Mouse (Mus musculus) neural tube, embryonic 11.5 days (tissue): ENCODE measurements around the gene 2810021J22Rik. TPM values are rescaled to one million over a fixed set of nuclear protein-coding genes. Genes with fewer than 3 reads are reported as not detected.

Source experiments
- ATAC-seq: fragments of 200-750 bp; cut with Nextera tagmentation; 2 replicates; pipeline ENCODE4 v1.8.0; 2017; ENCODE audit warnings: moderate number of reproducible peaks, mild to moderate bottlenecking, moderate TSS enrichment, moderate library complexity; ENCODE audit not compliant: insufficient read depth, low FRiP score, low TSS enrichment
- DNase-seq: peaks from one replicate; pipeline ENCODE4 v3.0.0-alpha.2; 2015; ENCODE audit warnings: low spot score
- H3K27ac ChIP-seq: fragments of 300-500 bp; sonication (generic); 2 replicates; pipeline ENCODE4 v1.5.1; 2014; ENCODE audit warnings: low read depth, mild to moderate bottlenecking, low read length
- H3K27me3 ChIP-seq: fragments of 300-500 bp; sonication (generic); 2 replicates; pipeline ENCODE4 v1.6.1; 2014; ENCODE audit warnings: mild to moderate bottlenecking, low read length, mixed read lengths; ENCODE audit not compliant: control insufficient read depth, insufficient read depth
- H3K36me3 ChIP-seq: fragments of 300-500 bp; sonication (generic); 2 replicates; pipeline ENCODE4 v1.6.1; 2014; ENCODE audit warnings: mild to moderate bottlenecking, low read length, moderate library complexity, mixed read lengths; ENCODE audit not compliant: control insufficient read depth, insufficient read depth
- H3K4me1 ChIP-seq: fragments of 300-500 bp; sonication (generic); 2 replicates; pipeline ENCODE4 v1.6.1; 2014; ENCODE audit warnings: low read length, mixed read lengths; ENCODE audit not compliant: control insufficient read depth, insufficient read depth
- H3K4me2 ChIP-seq: fragments of 300-500 bp; sonication (generic); 2 replicates; pipeline ENCODE4 v1.6.1; 2014; ENCODE audit warnings: low read depth, mild to moderate bottlenecking, moderate library complexity
- H3K4me3 ChIP-seq: fragments of 300-500 bp; sonication (generic); 2 replicates; pipeline ENCODE4 v1.5.1; 2014; ENCODE audit warnings: low read depth, low read length
- H3K9ac ChIP-seq: fragments of 300-500 bp; sonication (generic); 2 replicates; pipeline ENCODE4 v1.6.1; 2014; ENCODE audit warnings: mild to moderate bottlenecking, low read length
- H3K9me3 ChIP-seq: fragments of 300-500 bp; sonication (generic); 2 replicates; pipeline ENCODE4 v1.6.1; 2016; ENCODE audit warnings: low read length; ENCODE audit not compliant: control insufficient read depth
- WGBS: fragments of 180-500 bp; shearing (Covaris S2); extraction: QIAGEN DNeasy Blood & Tissue Kit; methylation state at CpG from one replicate; pipeline ENCODE4 v1.1.7; 2014; 5-methylcytosine and 5-hydroxymethylcytosine counted together
- polyA plus RNA-seq: library from polyadenylated mRNA; unstranded; fragments of >200 nt; fragmentation: Nextera tagmentation; extraction: Ambion mirVana; gene quantifications from 2 replicates; pipeline ENCODE4 v1.2.1, GENCODE M21; 2014

Gene 2810021J22Rik
- polyA plus RNA-seq, 1 experiment from 2014 or later = 13.0 TPM

DNA sequence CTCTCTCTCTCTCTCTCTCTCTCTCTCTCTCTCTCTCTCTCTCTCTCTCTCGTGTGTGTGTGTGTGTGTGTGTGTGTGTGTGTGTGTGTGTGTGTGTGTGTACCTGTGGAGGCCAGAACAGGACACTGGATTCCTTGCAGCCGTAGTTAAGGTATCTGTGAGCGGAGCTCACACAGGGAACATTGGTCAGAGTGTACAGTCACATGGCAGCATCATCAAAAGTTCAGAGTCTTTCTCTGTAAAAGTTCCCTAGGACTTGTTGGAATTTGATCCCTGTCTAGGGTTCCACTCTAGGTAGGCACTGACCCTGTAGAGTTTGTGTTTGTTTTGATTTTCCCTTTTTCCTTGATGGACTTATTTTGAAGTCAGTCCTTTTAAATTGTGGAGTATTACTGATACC, 59.6 kb downstream of the 2810021J22Rik start:
- ATAC-seq = no peak
- DNase-seq = no peak

DNA sequence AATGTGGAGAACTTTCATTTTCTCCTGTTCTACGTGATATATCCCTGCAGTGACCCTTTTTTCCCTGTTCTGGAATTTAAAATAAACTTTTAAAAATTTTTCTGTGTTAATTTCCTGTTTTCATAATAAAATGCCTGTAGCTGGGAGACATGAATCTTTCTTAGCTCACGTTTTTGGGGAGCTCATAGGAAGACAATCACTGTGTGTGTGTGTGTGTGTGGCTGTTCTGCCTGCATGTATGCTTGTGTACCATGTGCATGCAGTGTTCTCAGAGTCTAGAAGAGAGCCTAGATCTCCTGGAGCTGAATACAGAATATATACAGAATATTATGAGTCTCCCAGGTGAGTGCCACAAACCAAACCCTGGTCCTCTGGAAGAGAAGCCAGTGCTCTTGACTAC, 60.0 kb downstream of the 2810021J22Rik start:
- Histone ChIP-seq H3K4me2 (no peak overlapping the region), H3K27me3 (no peaks in the 10 kb centered on the region), H3K36me3 (peaks cover 3% of the 10 kb centered on the region), H3K4me1 (no peaks in the 10 kb centered on the region), H3K9me3 (no peaks in the 10 kb centered on the region), H3K9ac (no peak overlapping the region), H3K4me3 (no peak overlapping the region), H3K27ac (no peak overlapping the region)
- DNase-seq = no peak
- 75% methylated on average over 2 of the region's 2 CpGs for WGBS
- no peak for ATAC-seq

More for the DNA sequence above, 59.6 kb downstream of the 2810021J22Rik start:
- Histone ChIP-seq H3K4me2 (no peak overlapping the region), H3K9ac (no peak overlapping the region), H3K36me3 (peaks cover 2% of the 10 kb centered on the region; the same call in 1 of the 2 replicates), H3K4me1 (no peaks in the 10 kb centered on the region), H3K4me3 (no peak overlapping the region), H3K27me3 (no peaks in the 10 kb centered on the region), H3K9me3 (no peaks in the 10 kb centered on the region), H3K27ac (no peak overlapping the region)
- WGBS = 80% methylated on average over 2 of the region's 3 CpGs

DNA sequence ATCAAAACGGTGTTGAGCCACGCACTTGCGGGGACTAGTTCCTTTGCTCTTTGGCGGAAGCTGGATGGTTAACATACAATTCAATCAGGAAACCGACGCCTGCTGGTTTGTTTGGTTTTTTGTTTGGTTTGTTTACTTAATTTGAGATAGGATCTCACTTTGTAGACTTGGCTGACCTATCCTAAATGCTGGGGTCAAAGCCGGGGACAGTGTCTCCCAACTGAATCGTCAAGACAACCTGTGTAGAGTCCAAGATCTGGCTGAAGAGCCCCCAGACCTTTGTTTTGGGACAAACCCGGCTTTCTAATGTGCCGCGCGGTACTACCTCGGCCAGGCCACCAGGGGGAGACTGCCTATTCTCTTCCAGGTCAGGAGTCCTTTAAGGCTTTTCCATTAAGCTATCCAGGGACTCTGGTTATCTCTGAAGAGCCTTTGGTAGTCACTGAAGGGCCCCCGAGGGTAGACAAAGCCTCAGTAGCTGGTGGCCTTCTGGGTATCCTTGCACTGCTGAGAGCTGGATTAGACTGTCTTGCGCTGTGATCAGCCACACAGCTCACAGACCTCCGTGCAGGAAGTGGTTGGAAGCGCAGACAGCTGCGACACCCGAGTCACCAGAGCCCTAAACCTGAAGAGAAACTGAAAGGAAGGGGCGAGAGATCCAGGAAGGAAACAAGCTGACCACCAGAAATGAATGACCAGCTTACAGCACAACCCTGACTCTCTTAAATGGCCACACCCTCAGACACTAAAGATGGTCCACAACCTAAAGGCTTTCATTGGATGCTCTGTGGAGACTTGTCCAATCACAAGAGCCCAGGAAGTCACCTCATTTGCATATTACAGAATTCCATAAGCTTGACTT, 61.0 kb downstream of the 2810021J22Rik start:
- ATAC-seq (peak; percentile 65), DNase-seq (peak; percentile 80)
- H3K27ac ChIP-seq = 0 out of 2 replicates have a peak overlapping the region, but pooled peaks have one; percentile 17
- no peak overlapping the region for H3K9ac ChIP-seq
- H3K4me2 ChIP-seq = peak overlapping the region; percentile 25
- H3K4me1 ChIP-seq = no peaks in the 10 kb centered on the region
- no peak overlapping the region for H3K4me3 ChIP-seq
- no peaks in the 10 kb centered on the region for H3K27me3 ChIP-seq
- WGBS = 40% methylated on average over 20 of the region's 20 CpGs
- H3K36me3 ChIP-seq = peaks cover 10% of the 10 kb centered on the region
- no peaks in the 10 kb centered on the region for H3K9me3 ChIP-seq

GRCm38 (mm10) chr11:58929055-58929454, 62.0 kb downstream of the 2810021J22Rik start:
- H3K9me3 ChIP-seq = no peaks in the 10 kb centered on the region
- no peak for ATAC-seq
- H3K4me1 ChIP-seq = no peaks in the 10 kb centered on the region
- H3K27me3 ChIP-seq = no peaks in the 10 kb centered on the region
- no peak overlapping the region for H3K4me3 ChIP-seq
- H3K27ac ChIP-seq = no peak overlapping the region
- no peak overlapping the region for H3K9ac ChIP-seq
- peaks cover 12% of the 10 kb centered on the region for H3K36me3 ChIP-seq
- 86% methylated on average over 3 of the region's 4 CpGs for WGBS
- no peak for DNase-seq
- H3K4me2 ChIP-seq = no peak overlapping the region

DNA sequence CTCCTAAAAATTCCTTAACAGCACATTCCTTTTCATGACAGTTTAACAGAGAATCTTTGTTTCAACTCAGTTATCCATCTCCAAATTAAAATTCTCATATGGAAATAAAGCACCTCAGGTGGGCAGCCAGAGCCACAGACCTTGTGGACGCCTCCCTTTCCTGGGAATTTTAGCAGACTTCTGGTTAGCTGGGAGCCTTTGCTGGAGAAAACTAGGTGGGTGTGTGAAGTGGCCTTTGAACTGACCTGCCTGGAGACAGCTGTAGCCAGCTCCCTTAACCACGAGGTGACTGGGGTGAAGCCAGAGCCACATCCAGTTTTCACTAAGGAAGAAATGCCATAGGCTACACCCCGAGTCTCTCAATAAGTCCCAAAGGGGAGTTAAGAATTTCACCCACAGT, 62.6 kb downstream of the 2810021J22Rik start:
- Histone ChIP-seq H3K4me1 (no peaks in the 10 kb centered on the region), H3K9me3 (no peaks in the 10 kb centered on the region), H3K27ac (no peak overlapping the region), H3K4me3 (no peak overlapping the region), H3K27me3 (no peaks in the 10 kb centered on the region), H3K9ac (no peak overlapping the region), H3K4me2 (no peak overlapping the region), H3K36me3 (peaks cover 12% of the 10 kb centered on the region)
- no peak for DNase-seq
- 70% methylated on average over 3 of the region's 3 CpGs for WGBS
- ATAC-seq = no peak

- ATAC-seq (no peak), DNase-seq (no peak)
- H3K4me2 ChIP-seq = no peak overlapping the region
- no peaks in the 10 kb centered on the region for H3K4me1 ChIP-seq
- H3K9me3 ChIP-seq = no peaks in the 10 kb centered on the region
- H3K27ac ChIP-seq = no peak overlapping the region
- H3K4me3 ChIP-seq = no peak overlapping the region
- 97% methylated on average over 3 of the region's 3 CpGs for WGBS
- H3K27me3 ChIP-seq = no peaks in the 10 kb centered on the region
- peaks cover 12% of the 10 kb centered on the region for H3K36me3 ChIP-seq
- no peak overlapping the region for H3K9ac ChIP-seq
Observed at GRCm38 (mm10) chr11:58930254-58930653, 63.2 kb downstream of the 2810021J22Rik start.

- no peak for ATAC-seq
- H3K27me3 ChIP-seq = no peaks in the 10 kb centered on the region
- no peak overlapping the region for H3K4me2 ChIP-seq
- no peaks in the 10 kb centered on the region; the same call in 1 of the 2 replicates for H3K4me1 ChIP-seq
- no peak overlapping the region for H3K27ac ChIP-seq
- H3K9me3 ChIP-seq = no peaks in the 10 kb centered on the region
- peaks cover 14% of the 10 kb centered on the region for H3K36me3 ChIP-seq
- H3K4me3 ChIP-seq = no peak overlapping the region
- no peak for DNase-seq
- WGBS = 78% methylated on average over 4 of the region's 4 CpGs
- H3K9ac ChIP-seq = no peak overlapping the region
Observed at GRCm38 (mm10) chr11:58931576-58931975, 64.6 kb downstream of the 2810021J22Rik start.
